Mouse (Mus musculus): ENCODE measurements around the gene Prmt7. TPM values are rescaled to one million over a fixed set of nuclear protein-coding genes. Genes with fewer than 3 reads are reported as not detected.

Gene Prmt7
- polyA plus RNA-seq, 1 experiment from 2014 or later = 54.1 TPM

- Histone ChIP-seq H3K27ac (ENCODE audit: low read depth, low read length) (no peak overlapping the region), H3K27me3 (replicated peaks; ENCODE audit: control insufficient read depth, insufficient read depth, low read length) (no peaks in the 10 kb centered on the region), H3K4me3 (ENCODE audit: low read depth, low read length) (no peak overlapping the region), H3K9me3 (replicated peaks; ENCODE audit: control insufficient read depth, low read length) (no peaks in the 10 kb centered on the region), H3K4me2 (ENCODE audit: low read length) (no peak overlapping the region), H3K36me3 (ENCODE audit: control insufficient read depth, insufficient read depth, low read length) (peaks cover 14% of the 10 kb centered on the region), H3K9ac (ENCODE audit: low read length) (no peak overlapping the region), H3K4me1 (ENCODE audit: control insufficient read depth, insufficient read depth, low read length) (0 out of 2 replicates have a peak, but pooled peaks cover 6% of the 10 kb centered on the region)
- ATAC-seq = no peak
- 91% methylated on average over 1 of the region's 1 CpGs for WGBS
- no peak for DNase-seq (ENCODE audit: low spot score)
Measured at GRCm38 (mm10) chr8:106177594-106177993, 33.1 kb upstream of the Prmt7 start.

- no peaks in the 10 kb centered on the region for H3K27me3 ChIP-seq (replicated peaks; ENCODE audit: control insufficient read depth, insufficient read depth, low read length)
- H3K36me3 ChIP-seq (ENCODE audit: control insufficient read depth, insufficient read depth, low read length) = peaks cover 20% of the 10 kb centered on the region
- ATAC-seq (no peak), DNase-seq (ENCODE audit: low spot score) (no peak)
- no peak overlapping the region for H3K4me3 ChIP-seq (ENCODE audit: low read depth, low read length)
- H3K9me3 ChIP-seq (replicated peaks; ENCODE audit: control insufficient read depth, low read length) = no peaks in the 10 kb centered on the region
- WGBS = 76% methylated on average over 2 of the region's 2 CpGs
- no peak overlapping the region for H3K27ac ChIP-seq (ENCODE audit: low read depth, low read length)
- no peak overlapping the region for H3K9ac ChIP-seq (ENCODE audit: low read length)
- H3K4me1 ChIP-seq (ENCODE audit: control insufficient read depth, insufficient read depth, low read length) = 0 out of 2 replicates have a peak, but pooled peaks cover 6% of the 10 kb centered on the region
- H3K4me2 ChIP-seq (ENCODE audit: low read length) = no peak overlapping the region
Measured at GRCm38 (mm10) chr8:106178428-106178827, 32.3 kb upstream of the Prmt7 start.

GRCm38 (mm10) chr8:106185628-106186270 lies 25.0 kb upstream of the Prmt7 start:
- H3K27me3 ChIP-seq (replicated peaks; ENCODE audit: control insufficient read depth, insufficient read depth, low read length) = no peaks in the 10 kb centered on the region
- no peak overlapping the region for H3K4me2 ChIP-seq (ENCODE audit: low read length)
- WGBS = 80% methylated on average over 8 of the region's 8 CpGs
- peaks cover 49% of the 10 kb centered on the region for H3K36me3 ChIP-seq (ENCODE audit: control insufficient read depth, insufficient read depth, low read length)
- H3K9ac ChIP-seq (ENCODE audit: low read length) = no peak overlapping the region
- DNase-seq (ENCODE audit: low spot score) (peak; percentile 57), ATAC-seq (no peak)
- H3K9me3 ChIP-seq (replicated peaks; ENCODE audit: control insufficient read depth, low read length) = no peaks in the 10 kb centered on the region
- no peak overlapping the region for H3K4me3 ChIP-seq (ENCODE audit: low read depth, low read length)
- no peak overlapping the region for H3K27ac ChIP-seq (ENCODE audit: low read depth, low read length)
- H3K4me1 ChIP-seq (ENCODE audit: control insufficient read depth, insufficient read depth, low read length) = no peaks in the 10 kb centered on the region

- H3K27me3 ChIP-seq (replicated peaks; ENCODE audit: control insufficient read depth, insufficient read depth, low read length) = no peaks in the 10 kb centered on the region
- ATAC-seq (no peak), DNase-seq (ENCODE audit: low spot score) (no peak)
- no peak overlapping the region for H3K9ac ChIP-seq (ENCODE audit: low read length)
- H3K4me1 ChIP-seq (ENCODE audit: control insufficient read depth, insufficient read depth, low read length) = no peaks in the 10 kb centered on the region
- H3K4me2 ChIP-seq (ENCODE audit: low read length) = no peak overlapping the region
- H3K27ac ChIP-seq (ENCODE audit: low read depth, low read length) = no peak overlapping the region
- peaks cover 51% of the 10 kb centered on the region for H3K36me3 ChIP-seq (ENCODE audit: control insufficient read depth, insufficient read depth, low read length)
- H3K9me3 ChIP-seq (replicated peaks; ENCODE audit: control insufficient read depth, low read length) = no peaks in the 10 kb centered on the region
- no peak overlapping the region for H3K4me3 ChIP-seq (ENCODE audit: low read depth, low read length)
- WGBS = 94% methylated on average over 3 of the region's 3 CpGs
Measured at GRCm38 (mm10) chr8:106186394-106186793, 24.3 kb upstream of the Prmt7 start.

GRCm38 (mm10) chr8:106189162-106189561 lies 21.6 kb upstream of the Prmt7 start:
- Histone ChIP-seq H3K4me2 (ENCODE audit: low read length) (no peak overlapping the region), H3K27me3 (replicated peaks; ENCODE audit: control insufficient read depth, insufficient read depth, low read length) (no peaks in the 10 kb centered on the region), H3K36me3 (ENCODE audit: control insufficient read depth, insufficient read depth, low read length) (peaks cover 60% of the 10 kb centered on the region), H3K27ac (ENCODE audit: low read depth, low read length) (no peak overlapping the region), H3K9ac (ENCODE audit: low read length) (no peak overlapping the region), H3K4me1 (ENCODE audit: control insufficient read depth, insufficient read depth, low read length) (no peaks in the 10 kb centered on the region), H3K9me3 (replicated peaks; ENCODE audit: control insufficient read depth, low read length) (no peaks in the 10 kb centered on the region), H3K4me3 (ENCODE audit: low read depth, low read length) (no peak overlapping the region)
- 94% methylated on average over 4 of the region's 4 CpGs for WGBS
- DNase-seq (ENCODE audit: low spot score) (no peak), ATAC-seq (no peak)

GRCm38 (mm10) chr8:106191639-106192038 lies 19.1 kb upstream of the Prmt7 start:
- Histone ChIP-seq H3K27ac (ENCODE audit: low read depth, low read length) (no peak overlapping the region), H3K4me3 (ENCODE audit: low read depth, low read length) (no peak overlapping the region), H3K4me1 (ENCODE audit: control insufficient read depth, insufficient read depth, low read length) (no peaks in the 10 kb centered on the region), H3K9ac (ENCODE audit: low read length) (no peak overlapping the region), H3K4me2 (ENCODE audit: low read length) (no peak overlapping the region), H3K9me3 (replicated peaks; ENCODE audit: control insufficient read depth, low read length) (no peaks in the 10 kb centered on the region), H3K36me3 (ENCODE audit: control insufficient read depth, insufficient read depth, low read length) (peaks cover 67% of the 10 kb centered on the region), H3K27me3 (replicated peaks; ENCODE audit: control insufficient read depth, insufficient read depth, low read length) (no peaks in the 10 kb centered on the region)
- ATAC-seq = no peak
- 95% methylated on average over 5 of the region's 5 CpGs for WGBS
- no peak for DNase-seq (ENCODE audit: low spot score)

GRCm38 (mm10) chr8:106193162-106193561 lies 17.6 kb upstream of the Prmt7 start:
- Histone ChIP-seq H3K4me1 (ENCODE audit: control insufficient read depth, insufficient read depth, low read length) (no peaks in the 10 kb centered on the region), H3K4me2 (ENCODE audit: low read length) (no peak overlapping the region), H3K9ac (ENCODE audit: low read length) (no peak overlapping the region), H3K36me3 (ENCODE audit: control insufficient read depth, insufficient read depth, low read length) (peaks cover 70% of the 10 kb centered on the region), H3K9me3 (replicated peaks; ENCODE audit: control insufficient read depth, low read length) (no peaks in the 10 kb centered on the region), H3K27ac (ENCODE audit: low read depth, low read length) (no peak overlapping the region), H3K4me3 (ENCODE audit: low read depth, low read length) (no peak overlapping the region), H3K27me3 (replicated peaks; ENCODE audit: control insufficient read depth, insufficient read depth, low read length) (no peaks in the 10 kb centered on the region)
- no peak for ATAC-seq
- WGBS = 93% methylated on average over 6 of the region's 6 CpGs
- DNase-seq (ENCODE audit: low spot score) = no peak

- WGBS = 96% methylated on average over 5 of the region's 5 CpGs
- peaks cover 79% of the 10 kb centered on the region for H3K36me3 ChIP-seq (ENCODE audit: control insufficient read depth, insufficient read depth, low read length)
- H3K4me2 ChIP-seq (ENCODE audit: low read length) = no peak overlapping the region
- no peaks in the 10 kb centered on the region for H3K4me1 ChIP-seq (ENCODE audit: control insufficient read depth, insufficient read depth, low read length)
- DNase-seq (ENCODE audit: low spot score) (no peak), ATAC-seq (no peak)
- no peaks in the 10 kb centered on the region for H3K9me3 ChIP-seq (replicated peaks; ENCODE audit: control insufficient read depth, low read length)
- no peak overlapping the region for H3K9ac ChIP-seq (ENCODE audit: low read length)
- no peak overlapping the region for H3K4me3 ChIP-seq (ENCODE audit: low read depth, low read length)
- H3K27me3 ChIP-seq (replicated peaks; ENCODE audit: control insufficient read depth, insufficient read depth, low read length) = no peaks in the 10 kb centered on the region
- no peak overlapping the region for H3K27ac ChIP-seq (ENCODE audit: low read depth, low read length)
Measured at GRCm38 (mm10) chr8:106194062-106194461, 16.7 kb upstream of the Prmt7 start.

GRCm38 (mm10) chr8:106198741-106199140 lies 12.0 kb upstream of the Prmt7 start:
- H3K4me3 ChIP-seq (ENCODE audit: low read depth, low read length) = no peak overlapping the region
- no peaks in the 10 kb centered on the region for H3K4me1 ChIP-seq (ENCODE audit: control insufficient read depth, insufficient read depth, low read length)
- DNase-seq (ENCODE audit: low spot score) (peak; percentile 59), ATAC-seq (no peak)
- H3K4me2 ChIP-seq (ENCODE audit: low read length) = no peak overlapping the region
- no peaks in the 10 kb centered on the region for H3K9me3 ChIP-seq (replicated peaks; ENCODE audit: control insufficient read depth, low read length)
- 4% methylated on average over 1 of the region's 1 CpGs for WGBS
- no peak overlapping the region for H3K9ac ChIP-seq (ENCODE audit: low read length)
- H3K27ac ChIP-seq (ENCODE audit: low read depth, low read length) = no peak overlapping the region
- H3K27me3 ChIP-seq (replicated peaks; ENCODE audit: control insufficient read depth, insufficient read depth, low read length) = no peaks in the 10 kb centered on the region
- H3K36me3 ChIP-seq (ENCODE audit: control insufficient read depth, insufficient read depth, low read length) = peaks cover 89% of the 10 kb centered on the region
